Comparison of ENCODE assay signal across 28 mouse cellular contexts in genomic region chr14:105518706-105519105, GRCm38 (mm10).
"Had no signal": no experiment of that assay in that cellular context is flagged by ENCODE, and none has a peak within 500 bp of the region (broad histone marks: within the 10 kb centered on the region; RNA-seq: fewer than 3 reads in every experiment).

No protein-coding gene starts in this region.

- H3K36me3 ChIP-seq: embryonic facial prominence, embryonic 10.5 days; embryonic facial prominence, embryonic 12.5 days; embryonic facial prominence, embryonic 13.5 days; embryonic facial prominence, embryonic 15.5 days; forebrain, embryonic 10.5 days; forebrain, embryonic 12.5 days; forebrain, embryonic 15.5 days had no signal

- H3K9me3 ChIP-seq: embryonic facial prominence, embryonic 10.5 days; embryonic facial prominence, embryonic 12.5 days; embryonic facial prominence, embryonic 13.5 days; embryonic facial prominence, embryonic 15.5 days; forebrain, embryonic 10.5 days; forebrain, embryonic 12.5 days; forebrain, embryonic 13.5 days; forebrain, embryonic 15.5 days had no signal

- H3K27me3 ChIP-seq: embryonic facial prominence, embryonic 12.5 days; embryonic facial prominence, embryonic 13.5 days; embryonic facial prominence, embryonic 15.5 days; forebrain, embryonic 13.5 days; forebrain, embryonic 15.5 days had no signal

- H3K4me1 ChIP-seq: embryonic facial prominence, embryonic 10.5 days; embryonic facial prominence, embryonic 12.5 days; embryonic facial prominence, embryonic 13.5 days; embryonic facial prominence, embryonic 15.5 days; forebrain, embryonic 13.5 days; forebrain, embryonic 15.5 days had no signal

- H3K4me2 ChIP-seq: embryonic facial prominence, embryonic 12.5 days; embryonic facial prominence, embryonic 13.5 days; embryonic facial prominence, embryonic 15.5 days; forebrain, embryonic 12.5 days; forebrain, embryonic 13.5 days; forebrain, embryonic 15.5 days had no signal

- ATAC-seq: forebrain, embryonic 13.5 days; forebrain, embryonic 14.5 days; forebrain, embryonic 15.5 days; forebrain, embryonic 16.5 days; forebrain, postnatal 0 days had no signal

- H3K9ac ChIP-seq: embryonic facial prominence, embryonic 12.5 days; embryonic facial prominence, embryonic 13.5 days; embryonic facial prominence, embryonic 15.5 days; forebrain, embryonic 12.5 days; forebrain, embryonic 13.5 days; forebrain, embryonic 15.5 days; forebrain, postnatal 0 days had no signal

- H3K4me3 ChIP-seq: embryonic facial prominence, embryonic 10.5 days; embryonic facial prominence, embryonic 12.5 days; embryonic facial prominence, embryonic 13.5 days; embryonic facial prominence, embryonic 15.5 days; erythroblast, embryonic 14.5 days; forebrain, embryonic 10.5 days; forebrain, embryonic 12.5 days; forebrain, embryonic 13.5 days; forebrain, embryonic 15.5 days; gastrocnemius, adult 2 months; heart, adult 2 months had no signal

- H3K27ac ChIP-seq: embryonic facial prominence, embryonic 10.5 days; embryonic facial prominence, embryonic 12.5 days; embryonic facial prominence, embryonic 13.5 days; embryonic facial prominence, embryonic 15.5 days; forebrain, embryonic 10.5 days; forebrain, embryonic 12.5 days; forebrain, embryonic 13.5 days; forebrain, embryonic 15.5 days; gastrocnemius, adult 2 months; heart, adult 2 months had no signal

- DNase-seq: cerebellum, adult 18-20 months; cerebellum, adult 2 months; cerebellum, adult 8-10 months; cerebellum, adult 9-10 months; cerebellum, adult 9-11 months; cerebellum, postnatal 10 days; cerebellum, postnatal 14 days; cerebellum, postnatal 25 days; cerebellum, postnatal 36 days; embryo, embryonic 11 days; forebrain, postnatal 0 days; gastrocnemius, adult 2 months; gastrocnemius, postnatal 14 days; gastrocnemius, postnatal 25 days; gastrocnemius, postnatal 36 days; heart, adult 18-20 months; heart, adult 2 months had no signal
